Mouse (Mus musculus) limb, embryonic 14.5 days (tissue): ENCODE data around the gene Fbxo46. TPM values are rescaled to one million over a fixed set of nuclear protein-coding genes. Genes with fewer than 3 reads are reported as not detected.

Experiments used
- ATAC-seq: fragments of 200-750 bp; cut with Nextera tagmentation; 2 replicates; pipeline ENCODE4 v1.8.0; 2017; ENCODE audit warnings: low read depth, moderate number of reproducible peaks, moderate TSS enrichment; ENCODE audit not compliant: low FRiP score
- DNase-seq: peaks from one replicate; pipeline ENCODE4 v3.0.0-alpha.2; 2015; ENCODE audit warnings: low spot score
- H3K27ac ChIP-seq: fragments of 300-500 bp; sonication (generic); replicated peaks from 2 replicates; pipeline ENCODE4 v1.5.1; 2014; ENCODE audit warnings: low read depth, mild to moderate bottlenecking, low read length, moderate library complexity, mixed read lengths
- H3K27me3 ChIP-seq: fragments of 300-500 bp; sonication (generic); 2 replicates; pipeline ENCODE4 v1.6.1; 2014; ENCODE audit warnings: low read length, mixed read lengths; ENCODE audit not compliant: control insufficient read depth, insufficient read depth
- H3K36me3 ChIP-seq: fragments of 300-500 bp; sonication (generic); 2 replicates; pipeline ENCODE4 v1.6.1; 2014; ENCODE audit warnings: mild to moderate bottlenecking, low read length, moderate library complexity, mixed read lengths; ENCODE audit not compliant: control insufficient read depth, insufficient read depth
- H3K4me1 ChIP-seq: fragments of 300-500 bp; sonication (generic); 2 replicates; pipeline ENCODE4 v1.6.1; 2014; ENCODE audit warnings: antibody characterized with exemption, low read length, mixed read lengths; ENCODE audit not compliant: control insufficient read depth, insufficient read depth
- H3K4me2 ChIP-seq: fragments of 300-500 bp; sonication (generic); replicated peaks from 2 replicates; pipeline ENCODE4 v1.6.1; 2014; ENCODE audit warnings: low read depth, mild to moderate bottlenecking, low read length, moderate library complexity; ENCODE audit not compliant: severe bottlenecking
- H3K4me3 ChIP-seq: fragments of 300-500 bp; sonication (generic); replicated peaks from 2 replicates; pipeline ENCODE4 v1.5.1; 2014; ENCODE audit warnings: low read length
- H3K9ac ChIP-seq: fragments of 300-500 bp; sonication (generic); 2 replicates; pipeline ENCODE4 v1.6.1; 2014; ENCODE audit warnings: mild to moderate bottlenecking, low read depth, low read length, moderate library complexity; ENCODE audit not compliant: severe bottlenecking
- H3K9me3 ChIP-seq: fragments of 300-500 bp; sonication (generic); 2 replicates; pipeline ENCODE4 v1.6.1; 2016; ENCODE audit warnings: low read length; ENCODE audit not compliant: control insufficient read depth
- POLR2A ChIP-seq: fragments of 200-500 bp; IDR thresholded peaks from 2 replicates; pipeline ENCODE4 v1.8.0; 2012; ENCODE audit warnings: inconsistent platforms, mild to moderate bottlenecking, moderate library complexity, borderline replicate concordance; ENCODE audit not compliant: insufficient read depth, insufficient read length; ENCODE audit errors: extremely low read depth
- WGBS: fragments of 180-500 bp; shearing (Covaris S2); extraction: QIAGEN DNeasy Blood & Tissue Kit; methylation state at CpG from one replicate; pipeline ENCODE4 v1.1.7; 2014; 5-methylcytosine and 5-hydroxymethylcytosine counted together
- polyA plus RNA-seq, 2 experiments: library from polyadenylated mRNA; depleted of rRNA in 1 of 2; stranded (reverse) in 1 of 2; unstranded in 1 of 2; fragments of >200 nt; fragmentation: Nextera tagmentation in 1 of 2; extraction: Ambion mirVana in 1 of 2; gene quantifications; 2 replicates each; pipeline versions ENCODE4 v1.2.1 to v1.2.3; 2012 to 2014

Gene Fbxo46
- polyA plus RNA-seq, 2 experiments: 9.9 to 10.6 TPM

DNA sequence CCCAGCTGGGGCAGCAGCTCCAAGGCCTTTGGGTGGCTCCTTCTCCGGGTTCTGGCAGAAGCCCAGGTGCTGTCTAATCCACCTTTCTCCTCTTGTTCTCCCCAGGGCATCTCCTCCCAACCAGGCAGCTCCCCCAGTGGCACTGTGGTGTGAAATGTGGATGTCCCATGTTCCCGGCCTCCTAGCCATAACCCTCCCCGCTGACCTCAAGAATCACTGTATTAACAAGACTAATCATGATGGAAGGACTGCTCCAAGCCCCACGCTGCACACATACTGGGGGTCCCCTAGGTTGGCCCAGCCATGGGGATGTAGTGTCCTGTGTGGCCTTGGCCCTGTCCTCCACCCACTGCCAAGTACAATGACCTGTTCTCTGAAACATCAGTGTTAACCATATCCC lies 37.5 kb upstream of the Fbxo46 start:
- H3K9me3 ChIP-seq: no peaks in the 10 kb centered on the region
- DNase-seq: no peak
- 84% methylated on average over 4 of the region's 4 CpGs for WGBS
- TF ChIP-seq POLR2A: no peak
- H3K9ac ChIP-seq: no peak overlapping the region
- no peaks in the 10 kb centered on the region for H3K27me3 ChIP-seq
- H3K36me3 ChIP-seq: peaks cover 61% of the 10 kb centered on the region
- no peak overlapping the region for H3K4me3 ChIP-seq
- ATAC-seq: no peak
- no peak overlapping the region for H3K27ac ChIP-seq
- H3K4me1 ChIP-seq: peaks cover 32% of the 10 kb centered on the region
- no peak overlapping the region for H3K4me2 ChIP-seq

DNA sequence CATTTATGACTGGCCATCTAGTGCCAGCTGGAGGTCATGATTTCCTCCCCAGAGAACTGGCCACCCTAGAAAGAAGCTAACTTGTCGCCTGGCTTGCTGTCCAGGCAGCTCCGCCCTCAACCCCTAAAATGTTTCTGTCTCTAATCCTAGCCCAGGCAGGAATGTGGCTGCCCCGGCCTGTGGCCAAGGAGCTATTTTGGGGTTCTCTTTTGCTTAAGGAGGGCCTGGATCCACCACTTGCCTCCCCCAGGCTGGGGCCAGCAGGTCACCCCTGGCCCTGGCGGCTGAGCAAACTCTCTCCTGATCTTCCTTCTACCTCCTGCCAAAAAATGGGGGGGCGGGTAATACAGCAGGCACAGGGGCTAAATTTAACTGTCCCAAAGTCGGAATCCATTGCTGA lies 36.6 kb upstream of the Fbxo46 start:
- Histone ChIP-seq H3K4me1 (peaks cover 26% of the 10 kb centered on the region), H3K9ac (peak overlapping the region; percentile 12; the same call in 1 of the 2 replicates), H3K36me3 (peaks cover 69% of the 10 kb centered on the region), H3K4me3 (no peak overlapping the region), H3K27me3 (no peaks in the 10 kb centered on the region), H3K4me2 (peak overlapping the region; percentile 27), H3K9me3 (no peaks in the 10 kb centered on the region), H3K27ac (0 out of 2 replicates have a peak overlapping the region, but pooled peaks have one; percentile 5)
- TF ChIP-seq POLR2A: no peak
- WGBS: 55% methylated on average over 5 of the region's 6 CpGs
- no peak for DNase-seq
- no peak for ATAC-seq

GRCm38 (mm10) chr7:19083701-19084100 lies 36.0 kb upstream of the Fbxo46 start, which contains the start of gene Dmpk:
Dmpk (plus strand) TSS chr7:19083849.
- Histone ChIP-seq H3K4me1 (peaks cover 26% of the 10 kb centered on the region), H3K9ac (peak within 1 kb of the TSS; percentile 34; the same call in 1 of the 2 replicates), H3K4me3 (peak within 1 kb of the TSS; percentile 19), H3K27me3 (no peaks in the 10 kb centered on the region), H3K36me3 (peaks cover 64% of the 10 kb centered on the region), H3K4me2 (peak within 1 kb of the TSS; percentile 27), H3K9me3 (no peaks in the 10 kb centered on the region), H3K27ac (peak within 1 kb of the TSS; percentile 5; the same call in 1 of the 2 replicates)
- ATAC-seq: peak; percentile 34
- 52% methylated on average over 10 of the region's 10 CpGs for WGBS
- no peak for DNase-seq
- TF ChIP-seq POLR2A: no peak

DNA sequence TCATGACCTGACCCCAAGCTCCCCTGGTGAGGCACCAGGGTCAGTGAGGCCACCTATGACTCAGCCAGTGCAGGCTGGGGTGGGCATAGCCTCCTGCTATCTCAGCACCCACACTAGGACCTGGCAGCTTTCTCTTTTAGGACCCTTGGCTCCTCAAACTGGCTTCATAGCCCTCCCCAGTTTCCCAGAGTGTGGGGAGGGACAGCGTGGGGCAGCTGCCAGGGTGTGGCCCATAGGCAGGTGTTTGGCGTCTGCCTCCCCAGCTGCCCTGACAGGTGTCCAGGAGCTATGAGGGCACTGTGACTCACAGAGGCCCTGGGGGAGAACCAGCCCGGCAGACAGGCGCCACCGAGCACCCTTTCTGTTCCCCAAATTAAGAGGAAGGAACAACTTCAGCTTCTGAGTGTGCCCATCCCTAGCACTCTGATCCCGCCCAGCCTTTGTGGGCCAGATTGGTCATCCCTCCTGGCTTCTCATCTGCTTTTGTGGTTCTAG lies 35.3 kb upstream of the Fbxo46 start:
- H3K4me2 ChIP-seq: peak overlapping the region; percentile 27
- H3K9me3 ChIP-seq: no peaks in the 10 kb centered on the region
- peaks cover 63% of the 10 kb centered on the region for H3K36me3 ChIP-seq
- peak overlapping the region; percentile 34; the same call in 1 of the 2 replicates for H3K9ac ChIP-seq
- WGBS: 57% methylated on average over 6 of the region's 6 CpGs
- ATAC-seq (peak; percentile 17), DNase-seq (no peak)
- no peak overlapping the region; the same call in 1 of the 2 replicates for H3K27ac ChIP-seq
- peaks cover 26% of the 10 kb centered on the region for H3K4me1 ChIP-seq
- TF ChIP-seq POLR2A: no peak
- peak overlapping the region; percentile 19 for H3K4me3 ChIP-seq
- no peaks in the 10 kb centered on the region for H3K27me3 ChIP-seq

DNA sequence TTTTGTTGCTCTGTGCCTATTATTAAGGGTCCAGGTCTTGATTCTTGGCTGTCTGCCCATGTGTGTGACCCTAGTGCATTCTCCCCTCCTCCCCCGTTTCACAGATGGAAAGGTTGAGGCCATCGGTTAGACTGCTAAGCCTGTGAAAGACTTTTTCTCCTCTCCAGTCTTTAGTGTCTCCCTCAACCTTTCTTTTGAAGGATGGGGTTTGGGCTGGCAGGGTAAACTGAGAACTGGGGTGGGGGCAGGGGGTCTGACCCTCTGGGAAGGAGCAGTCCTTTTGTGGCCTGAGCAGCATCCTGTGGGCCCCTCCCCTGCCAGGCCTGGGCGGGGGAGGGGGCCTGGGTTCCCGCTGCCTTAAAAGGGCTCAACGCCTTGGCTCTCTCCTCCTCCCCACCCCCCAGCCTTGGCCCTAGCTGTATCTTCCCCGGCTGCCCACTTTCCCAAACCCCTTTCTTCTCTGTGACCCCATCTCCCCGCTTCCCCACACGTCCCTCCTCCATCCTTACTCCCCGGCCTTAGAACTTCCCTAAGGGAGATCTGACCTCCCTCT lies 34.7 kb upstream of the Fbxo46 start:
- Histone ChIP-seq H3K4me3 (peak overlapping the region; percentile 0; the same call in 1 of the 2 replicates), H3K9ac (peak overlapping the region; percentile 34)

More for the DNA sequence above, 34.7 kb upstream of the Fbxo46 start:
- Histone ChIP-seq H3K36me3 (peaks cover 57% of the 10 kb centered on the region), H3K9me3 (no peaks in the 10 kb centered on the region), H3K27ac (no peak overlapping the region), H3K27me3 (no peaks in the 10 kb centered on the region), H3K4me2 (peak overlapping the region; percentile 27; the same call in 1 of the 2 replicates), H3K4me1 (peaks cover 26% of the 10 kb centered on the region)
- no peak for TF ChIP-seq POLR2A
- DNase-seq: no peak
- WGBS: 25% methylated on average over 9 of the region's 9 CpGs
- ATAC-seq: no peak
